Mouse (Mus musculus) liver, adult 2 months (tissue): ENCODE data around the gene Map4k5. TPM values are rescaled to one million over a fixed set of nuclear protein-coding genes. Genes with fewer than 3 reads are reported as not detected.

ENCODE experiments used
- DNase-seq: peaks from one replicate; pipeline ENCODE4 v3.0.0-alpha.2; 2011; ENCODE audit warnings: low read depth, low spot score; ENCODE audit errors: extremely low read depth
- H3K27ac ChIP-seq: fragments of 200-500 bp; replicated peaks from 2 replicates; pipeline ENCODE4 v1.5.1; 2012; ENCODE audit warnings: low read depth, mild to moderate bottlenecking, control low read depth, inconsistent platforms, low read length; ENCODE audit not compliant: insufficient read depth
- H3K27me3 ChIP-seq: fragments of 200-500 bp; 2 replicates; pipeline ENCODE4 v1.6.1; 2012; ENCODE audit warnings: mild to moderate bottlenecking, moderate library complexity, low read length, inconsistent platforms; ENCODE audit not compliant: control insufficient read depth, insufficient read depth
- H3K36me3 ChIP-seq: fragments of 200-500 bp; 2 replicates; pipeline ENCODE4 v1.6.1; 2012; ENCODE audit warnings: low read length, inconsistent platforms; ENCODE audit not compliant: control insufficient read depth, insufficient read depth
- H3K4me1 ChIP-seq: fragments of 200-500 bp; 2 replicates; pipeline ENCODE4 v1.6.1; 2011; ENCODE audit warnings: low read length; ENCODE audit not compliant: control insufficient read depth, insufficient read depth
- H3K4me3 ChIP-seq: fragments of 200-500 bp; 2 replicates; pipeline ENCODE4 v1.5.1; 2011; ENCODE audit warnings: low read depth, mild to moderate bottlenecking, control low read depth, low read length, moderate library complexity; ENCODE audit not compliant: insufficient read depth
- H3K79me2 ChIP-seq: fragments of 200-500 bp; 2 replicates; pipeline ENCODE4 v1.6.1; 2012; ENCODE audit warnings: inconsistent platforms, mild to moderate bottlenecking, low read length, moderate library complexity; ENCODE audit not compliant: control insufficient read depth, insufficient read depth
- H3K9ac ChIP-seq: fragments of 200-500 bp; 2 replicates; pipeline ENCODE4 v1.6.1; 2012; ENCODE audit warnings: low read depth, mild to moderate bottlenecking, control low read depth, inconsistent platforms, low read length
- CTCF ChIP-seq: fragments of 200-500 bp; IDR thresholded peaks from 2 replicates; pipeline ENCODE4 v1.5.1; 2011; ENCODE audit warnings: low read depth, low read length, control low read depth
- POLR2A ChIP-seq: fragments of 200-500 bp; IDR thresholded peaks from 2 replicates; pipeline ENCODE4 v1.6.1; 2011; ENCODE audit warnings: low read length, control low read depth; ENCODE audit not compliant: insufficient read depth; ENCODE audit errors: extremely low read depth
- WGBS: fragments of 180-500 bp; shearing (Covaris S2); methylation state at CpG from one replicate; pipeline ENCODE4 v1.1.7; 2018; 5-methylcytosine and 5-hydroxymethylcytosine counted together
- polyA plus RNA-seq: library from polyadenylated mRNA; depleted of rRNA; stranded (reverse); fragments of >200 nt; gene quantifications from 2 replicates; pipeline ENCODE4 v1.2.3, GENCODE M21; 2012
- total RNA-seq: library from RNA; depleted of rRNA; stranded (reverse); fragments of >200 nt; gene quantifications from 2 replicates; pipeline ENCODE4 v1.2.3, GENCODE M21; 2014

Map4k5 gene
- total and polyA plus RNA-seq, 2 experiments = 3.6 to 15.6 TPM

DNA sequence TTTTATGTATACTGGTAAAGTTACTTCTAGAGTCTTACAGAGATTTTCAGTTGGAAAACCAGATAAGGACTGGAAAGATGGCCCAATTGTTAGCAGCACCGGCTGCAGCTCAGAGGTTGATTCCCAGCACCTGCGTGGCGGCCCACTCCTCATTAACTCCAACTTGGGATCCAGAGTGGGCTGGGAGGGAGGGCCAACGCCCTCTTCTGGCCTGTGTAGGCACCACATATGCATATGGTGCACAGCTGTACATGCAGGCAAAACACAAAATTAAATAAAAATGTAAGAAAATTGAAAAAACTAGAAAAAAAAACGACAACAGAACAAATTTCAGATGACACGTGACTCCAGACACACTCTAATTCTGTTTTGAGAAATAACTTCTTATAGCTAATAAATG, 927 bp upstream of the Map4k5 start:
- Histone ChIP-seq H3K36me3 (no peaks in the 10 kb centered on the region), H3K79me2 (peaks cover 25% of the 10 kb centered on the region), H3K27me3 (no peaks in the 10 kb centered on the region), H3K4me3 (no peak overlapping the region), H3K4me1 (peaks cover 14% of the 10 kb centered on the region), H3K27ac (no peak overlapping the region), H3K9ac (no peak overlapping the region)
- TF ChIP-seq CTCF = peak; percentile 40; the same call in 1 of the 2 replicates
- no peak for TF ChIP-seq POLR2A
- no peak for DNase-seq
- 69% methylated on average over 6 of the region's 6 CpGs for WGBS

DNA sequence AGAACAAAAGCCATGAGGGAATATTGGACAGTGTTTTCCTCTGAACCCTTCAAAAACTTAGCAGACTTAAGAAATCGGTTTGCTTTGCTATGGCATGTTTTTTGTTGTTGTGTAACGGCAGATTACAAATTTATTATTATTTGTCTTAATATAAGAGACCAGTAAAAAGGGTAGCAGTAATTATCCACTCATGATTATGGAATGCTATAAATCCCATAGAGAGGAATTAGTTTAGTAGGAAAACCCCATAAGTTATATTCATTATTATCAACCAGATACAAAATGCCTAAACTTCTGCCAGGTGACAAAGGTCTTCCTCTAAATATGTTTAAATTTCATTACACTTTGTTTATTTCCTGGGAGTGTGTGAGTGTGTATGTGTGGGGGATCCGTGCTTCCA, 1.3 kb downstream of the Map4k5 start:
- Histone ChIP-seq H3K4me3 (peak overlapping the region; percentile 76), H3K4me1 (peaks cover 22% of the 10 kb centered on the region), H3K27me3 (no peaks in the 10 kb centered on the region), H3K9ac (peak overlapping the region; percentile 90), H3K79me2 (peaks cover 35% of the 10 kb centered on the region), H3K27ac (peak overlapping the region; percentile 77), H3K36me3 (no peaks in the 10 kb centered on the region)
- TF ChIP-seq POLR2A = no peak
- TF ChIP-seq CTCF = no peak
- 10% methylated on average over 3 of the region's 3 CpGs for WGBS
- DNase-seq = peak; percentile 28

DNA sequence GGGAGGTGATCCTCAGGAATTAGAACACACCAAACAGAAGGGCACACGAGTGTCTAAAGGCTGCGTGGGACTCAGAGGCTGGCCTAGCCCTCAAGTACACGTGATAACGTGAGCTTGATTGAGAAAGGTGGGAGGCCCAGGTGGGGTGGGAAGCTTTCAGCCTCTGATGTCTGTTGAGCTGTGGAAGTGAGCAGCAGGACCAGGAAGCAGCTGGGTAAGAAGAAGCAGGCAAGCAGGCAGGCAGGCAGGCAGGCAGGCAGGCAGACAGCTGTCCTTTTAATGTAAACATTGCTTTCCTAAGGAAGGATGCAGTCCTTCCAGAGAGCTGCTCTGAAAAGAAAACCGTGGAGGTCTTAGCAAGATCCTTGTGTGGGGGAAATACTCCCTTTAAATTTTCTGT, 2.5 kb downstream of the Map4k5 start:
- H3K4me1 ChIP-seq = peaks cover 23% of the 10 kb centered on the region
- no peak for DNase-seq
- H3K9ac ChIP-seq = peak overlapping the region; percentile 31; the same call in 1 of the 2 replicates
- WGBS = 30% methylated on average over 5 of the region's 5 CpGs
- H3K4me3 ChIP-seq = no peak overlapping the region
- H3K79me2 ChIP-seq = peaks cover 37% of the 10 kb centered on the region
- no peak for TF ChIP-seq CTCF
- TF ChIP-seq POLR2A = no peak
- H3K27me3 ChIP-seq = no peaks in the 10 kb centered on the region
- no peaks in the 10 kb centered on the region for H3K36me3 ChIP-seq
- no peak overlapping the region for H3K27ac ChIP-seq

DNA sequence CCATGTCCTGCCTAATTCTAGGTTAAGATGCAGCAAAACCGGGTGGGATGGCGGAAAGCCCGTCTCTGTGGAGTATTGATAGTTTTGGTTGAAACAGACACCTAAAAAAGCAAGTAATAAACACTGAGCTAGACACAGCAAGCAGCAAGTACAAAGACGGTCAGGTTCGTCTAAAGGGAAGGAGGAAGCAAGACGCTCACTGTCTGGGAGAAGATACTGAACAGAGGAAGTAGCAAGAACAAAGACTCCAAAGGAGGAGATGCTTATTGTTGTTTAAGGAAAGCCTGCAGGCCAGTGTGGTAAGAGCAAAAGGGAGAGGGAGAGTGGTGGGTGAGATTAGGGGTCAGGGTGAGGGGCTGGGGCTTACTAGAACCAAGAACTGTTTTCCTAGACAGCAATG, 2.9 kb downstream of the Map4k5 start:
- no peak for DNase-seq
- Histone ChIP-seq H3K36me3 (no peaks in the 10 kb centered on the region), H3K27me3 (no peaks in the 10 kb centered on the region), H3K27ac (no peak overlapping the region), H3K79me2 (peaks cover 40% of the 10 kb centered on the region), H3K4me1 (peaks cover 23% of the 10 kb centered on the region), H3K4me3 (no peak overlapping the region), H3K9ac (0 out of 2 replicates have a peak overlapping the region, but pooled peaks have one; percentile 28)
- TF ChIP-seq POLR2A (no peak), CTCF (no peak)
- 57% methylated on average over 6 of the region's 6 CpGs for WGBS

DNA sequence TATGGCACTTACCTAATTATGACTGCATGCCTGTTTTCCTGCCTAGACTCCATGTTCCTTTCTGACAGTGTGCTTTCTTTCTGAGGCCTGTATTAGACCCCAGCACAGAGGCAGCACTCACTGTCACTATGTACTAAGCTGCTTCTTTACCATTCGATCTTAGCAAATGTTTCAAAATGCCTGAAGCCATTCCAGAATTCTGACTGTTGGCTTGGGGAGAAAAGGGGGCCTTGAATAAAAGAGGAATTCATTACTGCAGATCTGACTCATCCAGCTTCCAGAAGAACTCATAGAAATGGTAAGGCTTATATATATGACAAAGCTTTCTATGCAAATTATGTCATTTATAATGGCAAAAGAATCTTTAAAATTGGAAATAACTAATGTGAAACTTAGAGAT, 4.7 kb downstream of the Map4k5 start:
- no peaks in the 10 kb centered on the region for H3K27me3 ChIP-seq
- DNase-seq = no peak
- WGBS = 29% methylated on average over 1 of the region's 1 CpGs
- H3K79me2 ChIP-seq = peaks cover 54% of the 10 kb centered on the region
- no peak overlapping the region for H3K27ac ChIP-seq
- H3K4me3 ChIP-seq = no peak overlapping the region
- no peaks in the 10 kb centered on the region for H3K36me3 ChIP-seq
- H3K4me1 ChIP-seq = peaks cover 23% of the 10 kb centered on the region
- no peak for TF ChIP-seq CTCF
- no peak for TF ChIP-seq POLR2A
- no peak overlapping the region for H3K9ac ChIP-seq

DNA sequence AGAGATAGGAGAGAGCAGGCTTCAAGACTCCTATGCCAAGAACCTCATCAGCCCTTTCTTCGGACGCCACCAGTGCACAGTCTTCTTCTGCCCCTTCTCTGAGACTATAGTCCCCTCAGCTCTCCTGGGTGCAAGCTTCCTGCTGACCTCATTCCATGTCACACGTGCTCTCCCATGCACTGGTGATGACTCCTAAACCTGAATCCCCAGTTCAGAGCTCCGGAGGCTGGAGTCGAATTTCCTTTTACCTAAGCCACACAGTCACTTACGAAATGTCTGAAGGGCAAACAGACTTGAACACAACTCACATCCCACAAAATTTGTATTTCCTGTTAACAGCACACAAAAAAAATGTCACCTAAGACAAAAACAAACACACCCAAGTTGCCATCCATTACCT, 5.2 kb downstream of the Map4k5 start:
- no peak overlapping the region for H3K27ac ChIP-seq
- H3K27me3 ChIP-seq = no peaks in the 10 kb centered on the region
- TF ChIP-seq POLR2A (no peak), CTCF (no peak)
- H3K36me3 ChIP-seq = no peaks in the 10 kb centered on the region
- DNase-seq = peak; percentile 63
- whole genome bisulfite sequencing = 35% methylated on average over 6 of the region's 6 CpGs
- H3K9ac ChIP-seq = no peak overlapping the region
- H3K4me1 ChIP-seq = peaks cover 23% of the 10 kb centered on the region
- H3K79me2 ChIP-seq = peaks cover 57% of the 10 kb centered on the region
- H3K4me3 ChIP-seq = no peak overlapping the region
